Mouse (Mus musculus): ENCODE data around the gene Frmd5.

DNA sequence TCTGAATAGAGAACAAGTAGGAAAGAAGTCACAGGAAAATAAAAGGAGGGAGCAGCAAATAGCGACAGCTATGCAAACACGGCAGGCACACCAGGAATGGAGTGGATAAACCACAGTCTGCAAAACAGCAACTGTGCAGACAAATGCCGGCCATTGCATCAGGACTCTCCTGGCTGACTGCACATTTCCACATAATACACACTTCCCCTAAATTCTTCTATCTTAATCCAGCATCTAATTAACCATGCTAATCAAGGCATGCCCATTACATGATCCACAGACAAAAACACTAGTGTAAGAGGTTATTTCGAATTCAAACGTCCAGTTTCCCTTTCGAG, 129.3 kb downstream of the Frmd5 start:
- TF ChIP-seq POLR2A (IDR thresholded peaks at IDR 0.05; ENCODE audit: borderline replicate concordance, extremely low read depth, insufficient read depth, insufficient read length, poor library complexity, severe bottlenecking) (no peak), CTCF (IDR thresholded peaks at IDR 0.05; ENCODE audit: borderline replicate concordance, extremely low read depth, insufficient read depth, insufficient read length) (no peak)

Data from brain, embryonic 14.5 days (tissue).